Mouse (Mus musculus) testis, adult 2 months (tissue): ENCODE measurements at regions not wholly inside any gene's neighbourhood (a gene's known extent, or its start where the extent isn't known, plus 50 kb on each side); places are given as distances from the start of the nearest gene placed in this dataset.

Experiments used
- H3K27ac ChIP-seq: fragments of 200-500 bp; 2 replicates; pipeline ENCODE4 v1.5.1; 2012; ENCODE audit warnings: low read depth, low read length; ENCODE audit not compliant: control insufficient read depth, insufficient read depth
- H3K27me3 ChIP-seq: fragments of 200-500 bp; 2 replicates; pipeline ENCODE4 v1.6.1; 2012; ENCODE audit warnings: mild to moderate bottlenecking, low read length, moderate library complexity; ENCODE audit not compliant: control insufficient read depth, insufficient read depth
- H3K36me3 ChIP-seq: fragments of 200-500 bp; 2 replicates; pipeline ENCODE4 v1.6.1; 2012; ENCODE audit warnings: mild to moderate bottlenecking, low read length; ENCODE audit not compliant: control insufficient read depth, insufficient read depth
- H3K4me1 ChIP-seq: fragments of 200-500 bp; 2 replicates; pipeline ENCODE4 v1.6.1; 2012; ENCODE audit warnings: low read length; ENCODE audit not compliant: control insufficient read depth, insufficient read depth
- H3K4me3 ChIP-seq: fragments of 200-500 bp; 2 replicates; pipeline ENCODE4 v1.5.1; 2012; ENCODE audit warnings: low read depth, mild to moderate bottlenecking, low read length, moderate library complexity, mixed read lengths; ENCODE audit not compliant: control insufficient read depth
- CTCF ChIP-seq: fragments of 200-500 bp; IDR thresholded peaks from 2 replicates; pipeline ENCODE4 v1.5.1; 2012; ENCODE audit warnings: low read depth, mild to moderate bottlenecking, inconsistent platforms, low read length, moderate library complexity; ENCODE audit not compliant: control insufficient read depth, insufficient read depth, insufficient replicate concordance
- POLR2A ChIP-seq: fragments of 200-500 bp; IDR thresholded peaks from 2 replicates; pipeline ENCODE4 v1.6.1; 2012; ENCODE audit warnings: low read depth, mild to moderate bottlenecking, inconsistent platforms, low read length, moderate library complexity; ENCODE audit not compliant: control insufficient read depth

- no peaks in the 10 kb centered on the region for H3K4me1 ChIP-seq
- no peaks in the 10 kb centered on the region for H3K36me3 ChIP-seq
- H3K4me3 ChIP-seq = no peak overlapping the region
- no peak overlapping the region for H3K27ac ChIP-seq
- no peaks in the 10 kb centered on the region for H3K27me3 ChIP-seq
- TF ChIP-seq CTCF = no peak
- TF ChIP-seq POLR2A = no peak
These were observed 129.6 kb downstream of the Amer3 start for GRCm38 (mm10) chr1:34709089-34709488.

GRCm38 (mm10) chr1:34722674-34723073 lies 120.2 kb downstream of the Fam168b start:
- H3K27me3 ChIP-seq = no peaks in the 10 kb centered on the region
- H3K27ac ChIP-seq = no peak overlapping the region
- no peak overlapping the region for H3K4me3 ChIP-seq
- H3K36me3 ChIP-seq = no peaks in the 10 kb centered on the region
- TF ChIP-seq CTCF = no peak
- TF ChIP-seq POLR2A = no peak
- H3K4me1 ChIP-seq = no peaks in the 10 kb centered on the region; the same call in 1 of the 2 replicates

- TF ChIP-seq POLR2A = no peak
- no peak for TF ChIP-seq CTCF
- no peaks in the 10 kb centered on the region for H3K27me3 ChIP-seq
- no peaks in the 10 kb centered on the region for H3K4me1 ChIP-seq
- no peaks in the 10 kb centered on the region for H3K36me3 ChIP-seq
- H3K27ac ChIP-seq = no peak overlapping the region
- no peak overlapping the region for H3K4me3 ChIP-seq
These were observed 110.7 kb downstream of the Fam168b start for GRCm38 (mm10) chr1:34732156-34732555.

- TF ChIP-seq POLR2A (no peak), CTCF (no peak)
- Histone ChIP-seq H3K27ac (no peak overlapping the region), H3K27me3 (no peaks in the 10 kb centered on the region), H3K4me3 (no peak overlapping the region), H3K4me1 (0 out of 2 replicates have a peak, but pooled peaks cover under 1% of the 10 kb centered on the region), H3K36me3 (no peaks in the 10 kb centered on the region)
These were observed 109.6 kb downstream of the Fam168b start for GRCm38 (mm10) chr1:34733026-34733913.

- Histone ChIP-seq H3K27me3 (no peaks in the 10 kb centered on the region), H3K36me3 (no peaks in the 10 kb centered on the region), H3K4me1 (peaks cover 4% of the 10 kb centered on the region; the same call in 1 of the 2 replicates), H3K27ac (no peak overlapping the region), H3K4me3 (no peak overlapping the region)
- TF ChIP-seq POLR2A = no peak
- TF ChIP-seq CTCF = peak; percentile 91
These were observed 104.3 kb downstream of the Fam168b start for GRCm38 (mm10) chr1:34738386-34739067.

GRCm38 (mm10) chr1:34739621-34740020 lies 103.2 kb downstream of the Fam168b start:
- Histone ChIP-seq H3K36me3 (no peaks in the 10 kb centered on the region), H3K4me1 (peaks cover 4% of the 10 kb centered on the region; the same call in 1 of the 2 replicates), H3K27me3 (no peaks in the 10 kb centered on the region), H3K4me3 (no peak overlapping the region), H3K27ac (no peak overlapping the region)
- TF ChIP-seq CTCF (no peak), POLR2A (no peak)

- no peaks in the 10 kb centered on the region for H3K27me3 ChIP-seq
- no peaks in the 10 kb centered on the region for H3K36me3 ChIP-seq
- no peak overlapping the region for H3K4me3 ChIP-seq
- TF ChIP-seq CTCF = no peak
- no peak for TF ChIP-seq POLR2A
- H3K27ac ChIP-seq = no peak overlapping the region
- H3K4me1 ChIP-seq = peaks cover 4% of the 10 kb centered on the region; the same call in 1 of the 2 replicates
These were observed 102.0 kb downstream of the Fam168b start for GRCm38 (mm10) chr1:34740891-34741290.
